Mouse (Mus musculus) Muller cell, postnatal 12 days (primary cell): ENCODE data around the gene Vmn1r215.
"Not testable (repeated sequence)": the region's sequence is repeated elsewhere in the genome, so short reads cannot be mapped to it uniquely, and the experiment has no call there.

Experiments used
- DNase-seq: peaks from one replicate; pipeline ENCODE4 v3.0.0-alpha.2; 2015; ENCODE audit errors: inconsistent ontology term

Vmn1r215 gene

DNA sequence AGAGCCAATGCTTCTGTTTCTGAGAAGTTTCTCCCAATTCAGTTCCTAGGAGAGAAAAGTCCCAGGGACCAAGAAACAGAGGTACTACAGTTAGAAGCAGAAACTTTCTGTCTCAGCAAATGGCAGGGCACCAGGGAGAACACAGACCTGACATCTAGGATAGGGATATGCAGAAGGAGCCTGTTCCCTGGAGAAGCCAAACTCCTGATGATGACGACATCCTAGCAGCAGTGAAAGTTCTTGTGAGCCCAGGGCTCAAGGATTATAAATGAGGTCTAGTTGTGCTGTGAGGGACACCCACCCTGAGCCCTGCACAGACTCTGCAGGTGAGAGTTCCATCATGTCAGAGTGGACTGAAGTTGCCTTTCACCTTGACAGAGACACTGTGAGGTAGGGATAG, at the start of gene Vmn1r215:
Vmn1r215 (plus strand) TSS at position 301 of the 400 bp plus-strand sequence.
- DNase-seq: no peak

DNA sequence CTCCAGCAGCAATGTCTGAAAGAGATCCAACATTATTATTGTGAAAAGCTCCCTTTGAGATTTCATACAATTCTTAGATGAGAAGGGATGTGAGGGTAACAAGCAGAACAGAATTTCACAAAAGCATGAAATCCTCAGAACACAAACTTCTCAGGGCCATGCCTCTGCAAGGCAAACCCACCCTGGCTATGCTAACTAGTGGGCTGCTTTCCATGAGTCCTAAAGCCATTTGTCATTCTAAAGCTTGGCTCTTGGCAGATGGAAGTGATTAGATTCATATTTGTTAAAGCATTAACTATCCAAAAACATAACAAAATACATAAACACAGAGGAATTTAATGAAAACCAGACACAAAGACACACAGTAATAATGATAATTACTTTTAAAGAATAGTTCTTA, 49.7 kb upstream of the Vmn1r215 start:
- DNase-seq: no peak

DNA sequence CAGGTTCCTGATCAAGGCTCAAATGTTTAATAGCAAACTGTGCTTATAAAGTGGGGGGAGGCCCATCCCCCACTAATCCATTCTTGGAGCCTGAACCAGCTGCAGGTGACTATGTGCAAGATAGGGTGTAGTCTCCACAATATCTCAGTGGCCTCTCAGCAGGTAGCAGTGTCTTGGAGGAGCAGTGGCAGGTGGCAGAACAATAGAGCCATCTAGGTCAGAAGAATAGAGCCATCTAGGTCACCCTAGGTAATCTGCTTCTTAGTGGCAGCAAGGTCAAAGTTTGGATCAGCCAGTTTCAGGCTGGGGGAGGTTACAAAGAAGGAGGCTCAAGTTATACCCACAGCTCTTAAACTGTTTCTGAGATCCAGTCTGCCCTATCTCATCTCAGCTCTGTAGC, 43.0 kb upstream of the Vmn1r215 start:
- no peak for DNase-seq

DNA sequence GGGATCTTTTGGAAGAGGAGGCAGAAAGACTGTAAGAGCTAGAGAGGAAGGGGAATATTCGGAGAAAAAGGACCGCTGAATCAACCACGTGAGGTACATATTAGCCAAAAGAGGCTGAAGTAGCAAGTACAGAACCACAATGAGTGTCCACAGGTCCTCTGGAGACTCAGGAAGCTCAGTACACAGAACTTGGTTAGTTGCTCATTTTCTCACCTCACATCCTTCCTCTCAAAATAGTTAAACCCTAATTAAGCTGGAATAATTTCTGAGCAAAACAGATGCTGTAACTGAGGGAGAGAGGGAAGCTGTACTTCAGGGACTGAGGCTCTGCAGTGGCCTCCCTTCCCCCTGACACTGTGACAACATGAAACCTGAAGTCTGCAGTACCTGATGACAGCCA, 37.7 kb upstream of the Vmn1r215 start, which contains the start of gene Vmn1r214:
Vmn1r214 (plus strand) TSS at position 301 of the 400 bp plus-strand sequence.
- no peak for DNase-seq

DNA sequence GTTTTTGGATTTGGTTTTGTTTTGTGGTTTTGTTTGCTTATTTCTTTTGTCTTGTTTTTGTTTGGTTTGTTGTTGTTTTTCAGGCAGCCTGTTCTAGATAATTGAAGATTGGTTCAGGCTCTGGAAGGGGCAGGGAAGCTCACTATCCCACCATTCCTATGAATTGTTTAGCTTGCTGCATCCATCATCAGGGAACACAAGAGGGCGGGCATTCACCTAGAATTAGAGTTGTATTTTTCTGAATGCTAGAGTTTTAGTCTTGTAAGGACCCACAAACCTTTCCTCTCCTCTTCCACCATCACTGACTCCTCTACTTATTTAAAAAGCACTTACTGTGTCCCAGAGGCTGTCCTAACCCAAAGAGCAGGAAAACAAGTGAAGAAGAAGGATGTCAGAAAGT, 10.0 kb upstream of the Vmn1r215 start:
- DNase-seq: no peak

DNA sequence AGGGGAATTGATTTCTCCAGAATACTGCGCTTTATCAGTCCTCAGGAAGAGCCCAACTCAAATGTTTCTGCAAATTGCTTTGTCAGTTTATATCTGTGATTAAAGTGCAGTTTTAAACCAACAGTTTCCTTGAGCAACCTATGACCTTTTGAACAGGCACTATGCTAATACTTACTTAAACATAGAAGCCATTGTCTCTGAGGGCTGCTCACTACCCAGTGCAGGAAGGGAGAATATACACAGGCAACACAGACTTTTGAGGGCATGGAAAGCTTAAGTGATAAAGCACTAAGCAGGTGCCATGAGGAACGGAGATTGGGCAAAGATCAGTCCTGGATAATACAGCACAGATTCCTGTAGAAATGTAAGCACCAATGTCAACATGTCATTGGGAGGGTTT, 1.5 kb downstream of the Vmn1r215 start:
- no peak for DNase-seq

DNA sequence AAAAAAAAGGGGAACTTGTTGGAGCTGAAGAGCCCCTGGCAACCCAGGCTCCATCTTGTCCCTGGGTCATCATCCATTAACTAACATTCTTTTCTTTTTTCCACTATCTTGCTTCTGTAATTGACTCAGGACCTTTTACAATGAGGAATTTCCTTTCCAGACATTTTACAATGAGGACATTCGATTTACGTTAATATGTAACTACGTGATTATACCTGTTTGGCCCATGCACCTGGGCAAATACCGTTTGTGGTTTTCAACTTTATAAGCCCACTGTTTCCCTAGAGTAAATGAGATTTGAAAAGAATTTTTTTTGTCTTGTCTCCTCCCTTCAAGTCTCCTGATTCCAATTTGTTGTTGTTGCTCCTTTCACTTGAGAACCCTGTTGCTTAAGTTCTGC, 26.6 kb downstream of the Vmn1r215 start:
- no peak for DNase-seq

DNA sequence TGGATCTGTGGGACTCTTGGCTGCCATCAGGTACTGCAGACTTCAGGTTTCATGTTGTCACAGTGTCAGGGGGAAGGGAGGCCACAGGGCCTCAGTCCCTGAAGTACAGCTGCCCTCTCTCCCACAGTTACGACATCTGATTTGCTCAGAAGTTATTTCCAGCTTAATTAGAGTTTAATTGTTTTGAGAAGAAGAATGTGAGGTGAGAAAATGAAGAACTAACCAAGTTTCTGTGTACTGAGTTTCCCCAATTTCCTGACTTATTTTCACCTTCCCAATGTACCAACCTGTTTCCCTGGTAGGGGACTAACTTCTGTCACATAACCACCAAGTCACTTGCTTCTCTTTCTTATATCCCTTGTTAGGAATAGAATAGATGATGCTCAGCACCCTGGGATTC, 50.3 kb downstream of the Vmn1r215 start, which contains the start of gene Vmn1r217:
Vmn1r217 (minus strand) TSS at position 101 of the 400 bp plus-strand sequence.
- DNase-seq: not testable (repeated sequence)

DNA sequence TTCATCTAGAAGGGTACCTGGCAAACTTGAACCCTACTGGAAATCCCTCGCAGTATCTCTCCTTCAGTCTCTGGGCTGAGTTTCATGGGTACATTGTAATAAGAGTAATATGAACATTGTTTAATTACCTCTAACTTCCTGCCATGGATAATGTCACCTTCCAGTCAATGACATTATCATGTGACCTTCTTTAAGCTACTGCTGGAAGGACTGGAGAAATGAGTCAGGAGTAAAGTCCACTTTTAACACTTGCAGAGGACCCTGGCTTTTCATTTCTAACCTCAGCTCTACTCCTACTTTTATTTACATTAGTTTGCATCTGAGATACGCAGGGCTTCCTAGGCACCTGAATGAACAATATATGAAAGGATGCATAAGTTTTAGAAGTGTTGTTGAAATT, 52.8 kb downstream of the Vmn1r215 start:
- no peak for DNase-seq
